Mouse (Mus musculus) bone marrow, adult 2 months (tissue): Measurements from ENCODE around the gene Rbbp7.

ENCODE experiments used
- CTCF ChIP-seq: fragments of 200-500 bp; IDR thresholded peaks from 2 replicates; pipeline ENCODE4 v1.5.1; 2011; ENCODE audit warnings: low read length, control low read depth; ENCODE audit not compliant: control insufficient read depth, insufficient read depth
- POLR2A ChIP-seq: fragments of 200-500 bp; IDR thresholded peaks from 2 replicates; pipeline ENCODE4 v1.6.1; 2011; ENCODE audit warnings: low read depth, mild to moderate bottlenecking, control low read depth, low read length, borderline replicate concordance; ENCODE audit not compliant: control insufficient read depth

GRCm38 (mm10) chrX:162719615-162720014 lies 40.6 kb upstream of the Rbbp7 start:
- TF ChIP-seq POLR2A = no peak
- TF ChIP-seq CTCF = no peak
